Mouse (Mus musculus) spleen, adult 2 months (tissue): ENCODE measurements at regions not wholly inside any gene's neighbourhood (a gene's known extent, or its start where the extent isn't known, plus 50 kb on each side); places are given as distances from the start of the nearest gene placed in this dataset.

Experiments
- DNase-seq, 2 experiments: peaks; one replicate each; pipeline versions ENCODE4 v3.0.0 to v3.0.0-alpha.2; 2012 to 2021; ENCODE audit warnings: low spot score in 2 of 2, low read depth in 1 of 2
- H3K27ac ChIP-seq: fragments of 200-500 bp; 2 replicates; pipeline ENCODE4 v1.5.1; 2012; ENCODE audit warnings: low read length, inconsistent platforms; ENCODE audit not compliant: insufficient read depth
- H3K27me3 ChIP-seq: fragments of 200-500 bp; 2 replicates; pipeline ENCODE4 v1.6.1; 2012; ENCODE audit warnings: mild to moderate bottlenecking, moderate library complexity, low read length, inconsistent platforms; ENCODE audit not compliant: control insufficient read depth, insufficient read depth
- H3K36me3 ChIP-seq: fragments of 200-500 bp; 2 replicates; pipeline ENCODE4 v1.6.1; 2012; ENCODE audit warnings: mild to moderate bottlenecking, low read length, inconsistent platforms; ENCODE audit not compliant: control insufficient read depth, insufficient read depth
- H3K4me1 ChIP-seq: fragments of 200-500 bp; 2 replicates; pipeline ENCODE4 v1.6.1; 2011; ENCODE audit warnings: inconsistent platforms; ENCODE audit not compliant: control insufficient read depth, insufficient read depth, insufficient read length
- H3K4me3 ChIP-seq: fragments of 200-500 bp; 2 replicates; pipeline ENCODE4 v1.5.1; 2011; ENCODE audit warnings: mild to moderate bottlenecking, inconsistent platforms; ENCODE audit not compliant: insufficient read depth, insufficient read length; ENCODE audit errors: extremely low read depth
- CTCF ChIP-seq: fragments of 200-500 bp; IDR thresholded peaks from 2 replicates; pipeline ENCODE4 v1.5.1; 2011; ENCODE audit warnings: mild to moderate bottlenecking, inconsistent platforms; ENCODE audit not compliant: insufficient read depth, insufficient read length, insufficient replicate concordance; ENCODE audit errors: extremely low read depth
- POLR2A ChIP-seq: fragments of 200-500 bp; IDR thresholded peaks from 2 replicates; pipeline ENCODE4 v1.6.1; 2011; ENCODE audit warnings: low read depth, low read length, inconsistent platforms
- WGBS: fragments of 180-500 bp; shearing (Covaris S2); methylation state at CpG from one replicate; pipeline ENCODE4 v1.1.7; 2018; 5-methylcytosine and 5-hydroxymethylcytosine counted together

DNA sequence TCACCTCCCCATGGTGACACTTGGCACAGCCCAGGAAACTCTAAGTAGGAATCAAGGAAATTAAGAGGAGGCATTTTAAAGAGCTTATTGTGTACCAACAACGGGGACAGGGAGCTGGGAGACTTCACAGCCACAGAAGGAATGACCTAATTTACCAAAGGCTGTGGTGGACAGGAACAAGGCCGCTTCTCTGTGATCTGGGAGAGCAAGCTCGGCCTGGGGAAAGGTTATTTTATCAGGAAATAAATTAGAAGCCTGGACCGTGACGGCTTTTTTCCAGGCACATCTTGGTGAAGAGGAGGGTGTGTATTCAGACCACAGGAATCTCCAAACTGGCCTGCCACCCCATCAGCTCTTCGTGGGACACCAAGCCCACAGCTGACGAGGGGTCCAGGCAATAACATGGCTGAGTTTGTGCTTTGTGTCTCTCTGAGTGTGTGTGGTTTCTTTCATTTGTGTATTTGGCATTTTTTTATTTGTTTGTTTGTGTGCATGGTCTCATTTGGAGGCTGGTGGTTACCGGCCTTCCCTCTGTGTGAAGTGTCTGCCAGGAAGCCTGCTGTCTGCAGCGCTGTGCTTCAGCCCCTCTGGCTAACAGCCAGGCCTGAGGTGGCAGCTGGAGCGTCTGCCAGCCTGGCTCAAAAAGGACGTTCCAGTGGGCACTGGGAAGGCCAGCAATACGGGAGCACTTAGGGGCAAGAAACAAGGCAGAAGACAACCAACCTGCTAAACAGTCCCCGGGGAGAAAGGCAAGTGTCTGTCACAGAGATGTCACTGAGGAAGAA lies 2174.6 kb upstream of the Gm7489 start:
- no peak overlapping the region for H3K4me3 ChIP-seq
- no peaks in the 10 kb centered on the region for H3K36me3 ChIP-seq
- H3K27ac ChIP-seq, result no peak overlapping the region
- TF ChIP-seq POLR2A, result no peak
- no peak for TF ChIP-seq CTCF
- WGBS, result 48% methylated on average over 13 of the region's 13 CpGs
- no peak for DNase-seq
- no peaks in the 10 kb centered on the region for H3K4me1 ChIP-seq
- no peaks in the 10 kb centered on the region for H3K27me3 ChIP-seq

- no peak for TF ChIP-seq POLR2A
- no peaks in the 10 kb centered on the region for H3K36me3 ChIP-seq
- H3K4me3 ChIP-seq, result no peak overlapping the region
- H3K4me1 ChIP-seq, result no peaks in the 10 kb centered on the region
- H3K27ac ChIP-seq, result no peak overlapping the region
- H3K27me3 ChIP-seq, result no peaks in the 10 kb centered on the region
- WGBS, result 84% methylated on average over 9 of the region's 9 CpGs
- DNase-seq, result no peak
Observed at GRCm38 (mm10) chr15:51720873-51721308, 2163.8 kb upstream of the Gm7489 start.

GRCm38 (mm10) chr15:51721363-51721762 lies 2163.3 kb upstream of the Gm7489 start:
- H3K27ac ChIP-seq, result no peak overlapping the region
- no peak for DNase-seq
- no peaks in the 10 kb centered on the region for H3K36me3 ChIP-seq
- WGBS, result 89% methylated on average over 5 of the region's 5 CpGs
- no peak overlapping the region for H3K4me3 ChIP-seq
- no peaks in the 10 kb centered on the region for H3K27me3 ChIP-seq
- TF ChIP-seq CTCF (no peak), POLR2A (no peak)
- H3K4me1 ChIP-seq, result no peaks in the 10 kb centered on the region

GRCm38 (mm10) chr15:51724127-51724526 lies 2160.6 kb upstream of the Gm7489 start:
- Histone ChIP-seq H3K4me1 (no peaks in the 10 kb centered on the region), H3K4me3 (no peak overlapping the region), H3K36me3 (no peaks in the 10 kb centered on the region), H3K27me3 (no peaks in the 10 kb centered on the region), H3K27ac (no peak overlapping the region)
- TF ChIP-seq POLR2A (no peak), CTCF (no peak)
- DNase-seq, result no peak
- WGBS, result 72% methylated on average over 7 of the region's 7 CpGs

DNA sequence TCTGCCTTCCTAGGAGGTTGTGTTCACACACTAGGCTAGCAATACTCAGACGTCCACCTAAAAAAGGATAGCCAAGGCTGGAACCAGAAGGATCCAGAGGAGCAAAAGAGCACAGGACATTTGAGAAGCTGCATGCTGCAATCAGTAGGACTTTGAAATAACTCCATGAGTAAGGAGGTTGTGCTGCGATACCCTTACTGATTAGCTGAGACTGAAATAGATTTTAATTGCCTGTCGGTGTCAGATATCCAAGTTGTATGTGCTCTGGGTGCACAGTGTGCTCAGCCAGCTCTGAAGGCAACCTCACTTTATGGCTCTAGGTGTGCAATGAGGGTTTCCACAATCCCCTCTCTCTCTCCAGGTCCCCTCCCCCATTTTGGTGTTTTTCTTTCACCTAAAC lies 2159.2 kb upstream of the Gm7489 start:
- Histone ChIP-seq H3K27ac (no peak overlapping the region), H3K27me3 (no peaks in the 10 kb centered on the region), H3K36me3 (no peaks in the 10 kb centered on the region), H3K4me1 (no peaks in the 10 kb centered on the region), H3K4me3 (no peak overlapping the region)
- no peak for DNase-seq
- TF ChIP-seq CTCF, result no peak
- no peak for TF ChIP-seq POLR2A
- WGBS, result 91% methylated on average over 3 of the region's 3 CpGs

DNA sequence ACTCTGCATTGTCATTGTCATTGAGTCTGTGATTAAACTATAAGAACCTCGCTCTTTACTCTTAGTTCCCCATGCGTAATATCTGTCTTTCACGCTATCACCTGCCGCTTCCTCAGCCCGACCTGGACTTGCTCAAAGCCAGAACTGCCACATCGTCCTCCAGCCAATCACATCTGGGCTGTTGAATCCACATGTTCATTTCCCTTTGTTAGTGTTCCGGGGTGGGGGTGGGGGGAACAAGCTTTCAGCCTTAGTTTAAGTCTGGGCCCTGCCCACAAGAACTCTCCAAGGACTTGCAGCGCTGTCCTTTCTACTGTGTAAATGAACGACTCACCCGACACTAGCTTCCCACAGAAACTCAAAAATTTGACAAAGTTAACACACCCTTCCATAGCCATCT lies 2154.6 kb upstream of the Gm7489 start:
- no peaks in the 10 kb centered on the region for H3K27me3 ChIP-seq
- no peaks in the 10 kb centered on the region for H3K36me3 ChIP-seq
- no peak overlapping the region for H3K27ac ChIP-seq
- DNase-seq, result no peak
- no peaks in the 10 kb centered on the region for H3K4me1 ChIP-seq
- TF ChIP-seq POLR2A, result no peak
- TF ChIP-seq CTCF, result no peak
- H3K4me3 ChIP-seq, result no peak overlapping the region
- WGBS, result 86% methylated on average over 10 of the region's 10 CpGs

- H3K36me3 ChIP-seq, result no peaks in the 10 kb centered on the region
- no peak overlapping the region for H3K4me3 ChIP-seq
- no peaks in the 10 kb centered on the region for H3K4me1 ChIP-seq
- 77% methylated on average over 12 of the region's 12 CpGs for WGBS
- H3K27ac ChIP-seq, result no peak overlapping the region
- no peak for DNase-seq
- H3K27me3 ChIP-seq, result no peaks in the 10 kb centered on the region
- TF ChIP-seq POLR2A (no peak), CTCF (no peak)
Observed at GRCm38 (mm10) chr15:51730805-51731412, 2153.8 kb upstream of the Gm7489 start.
